In genomic region chr3:68556891-68557290, GRCm38 (mm10) we compare ENCODE assay signal across 30 mouse cellular contexts.
DNase-seq lines count a peak whose midpoint lies in the region; ATAC-seq and TF ChIP-seq lines count a peak whose summit lies in the region.
"Had no signal": no experiment of that assay in that cellular context is flagged by ENCODE, and none has a peak within 500 bp of the region (broad histone marks: within the 10 kb centered on the region; RNA-seq: fewer than 3 reads in every experiment).

No protein-coding gene starts in this region.

- peak; percentile 65 for ATAC-seq in lung, postnatal 0 days
- ATAC-seq: forebrain, embryonic 13.5 days; intestine, embryonic 16.5 days; liver, embryonic 12.5 days; Patski had no signal

- H3K4me1 ChIP-seq in lung, postnatal 0 days (ENCODE audit: insufficient read depth, low read depth, low read length), result peaks cover 9% of the 10 kb centered on the region; the same call in 1 of the 2 replicates
- H3K4me1 ChIP-seq in bone marrow, adult 2 months (ENCODE audit: control insufficient read depth, insufficient read depth, low read length), result peaks cover 2% of the 10 kb centered on the region
- 0 out of 2 replicates have a peak, but pooled peaks cover 4% of the 10 kb centered on the region for H3K4me1 ChIP-seq in forebrain, embryonic 10.5 days
- H3K4me1 ChIP-seq: embryonic facial prominence, embryonic 15.5 days; hindbrain, embryonic 12.5 days; liver, embryonic 12.5 days; midbrain, embryonic 12.5 days had no signal

- no peak overlapping the region for H3K4me3 ChIP-seq in lung, postnatal 0 days (ENCODE audit: low read depth, low read length)
- peak overlapping the region; percentile 4 for H3K4me3 ChIP-seq in bone marrow, adult 2 months (replicated peaks; ENCODE audit: control insufficient read depth, low read depth, low read length)
- no peak overlapping the region for H3K4me3 ChIP-seq in macrophage (ENCODE audit: inconsistent target)
- H3K4me3 ChIP-seq in forebrain, embryonic 10.5 days, result no peak overlapping the region
- H3K4me3 ChIP-seq: embryonic facial prominence, embryonic 10.5 days; embryonic facial prominence, embryonic 15.5 days; forebrain, embryonic 13.5 days; heart, embryonic 15.5 days; hindbrain, embryonic 12.5 days; limb, embryonic 13.5 days; liver, embryonic 12.5 days; megakaryocyte, embryonic 14.5 days; midbrain, embryonic 12.5 days had no signal

- H3K27ac ChIP-seq in lung, postnatal 0 days (ENCODE audit: low read length), result no peak overlapping the region
- peak overlapping the region; percentile 19; the same call in 1 of the 2 replicates for H3K27ac ChIP-seq in bone marrow, adult 2 months (ENCODE audit: control insufficient read depth, insufficient read depth, low read depth, low read length, poor library complexity)
- H3K27ac ChIP-seq in macrophage, result peak overlapping the region; percentile 27
- H3K27ac ChIP-seq in forebrain, embryonic 10.5 days, result no peak overlapping the region
- H3K27ac ChIP-seq: embryonic facial prominence, embryonic 10.5 days; embryonic facial prominence, embryonic 15.5 days; forebrain, embryonic 13.5 days; heart, embryonic 15.5 days; hindbrain, embryonic 12.5 days; limb, embryonic 13.5 days; liver, embryonic 12.5 days; midbrain, embryonic 12.5 days had no signal

- TF ChIP-seq EP300 in lung, postnatal 0 days (IDR thresholded peaks at IDR 0.05), result no peak; the same call in 1 of the 2 replicates

- no peaks in the 10 kb centered on the region for H3K36me3 ChIP-seq in lung, postnatal 0 days (ENCODE audit: insufficient read depth, low read length)
- H3K36me3 ChIP-seq in macrophage (ENCODE audit: inconsistent target), result no peaks in the 10 kb centered on the region
- H3K36me3 ChIP-seq in splenic B cell, adult 2 months (ENCODE audit: control insufficient read depth, insufficient read depth, low read length, poor library complexity, severe bottlenecking), result no peaks in the 10 kb centered on the region
- no peaks in the 10 kb centered on the region for H3K36me3 ChIP-seq in forebrain, embryonic 10.5 days (replicated peaks)
- H3K36me3 ChIP-seq: embryonic facial prominence, embryonic 10.5 days; embryonic facial prominence, embryonic 15.5 days; heart, embryonic 15.5 days; hindbrain, embryonic 12.5 days; limb, embryonic 13.5 days; liver, embryonic 12.5 days; midbrain, embryonic 12.5 days had no signal

- no peaks in the 10 kb centered on the region for H3K9me3 ChIP-seq in lung, postnatal 0 days (ENCODE audit: low read length)
- no peaks in the 10 kb centered on the region for H3K9me3 ChIP-seq in forebrain, embryonic 10.5 days
- H3K9me3 ChIP-seq: embryonic facial prominence, embryonic 10.5 days; embryonic facial prominence, embryonic 15.5 days; forebrain, embryonic 13.5 days; heart, embryonic 15.5 days; hindbrain, embryonic 12.5 days; limb, embryonic 13.5 days; liver, embryonic 12.5 days; megakaryocyte, embryonic 14.5 days; midbrain, embryonic 12.5 days had no signal

- WGBS in lung, postnatal 0 days, result 65% methylated on average over 9 of the region's 9 CpGs
- 38% methylated on average over 9 of the region's 9 CpGs for WGBS in bone marrow, adult 2 months
- WGBS in macrophage (ENCODE audit: missing documents), result 9% methylated on average over 9 of the region's 9 CpGs
- WGBS in forebrain, embryonic 10.5 days, result 91% methylated on average over 9 of the region's 9 CpGs

- H3K27me3 ChIP-seq in lung, postnatal 0 days (replicated peaks; ENCODE audit: insufficient read depth, low read length), result no peaks in the 10 kb centered on the region
- H3K27me3 ChIP-seq in splenic B cell, adult 2 months (ENCODE audit: control insufficient read depth, insufficient read depth, low read length, poor library complexity, severe bottlenecking), result no peaks in the 10 kb centered on the region
- H3K27me3 ChIP-seq in forebrain, embryonic 10.5 days (ENCODE audit: poor library complexity, severe bottlenecking), result no peaks in the 10 kb centered on the region
- H3K27me3 ChIP-seq: embryonic facial prominence, embryonic 15.5 days; forebrain, embryonic 13.5 days; heart, embryonic 15.5 days; hindbrain, embryonic 12.5 days; liver, embryonic 12.5 days; midbrain, embryonic 12.5 days; Patski had no signal

- no peak for TF ChIP-seq CTCF in lung, postnatal 0 days (IDR thresholded peaks at IDR 0.05)
- TF ChIP-seq CTCF in bone marrow, adult 2 months (IDR thresholded peaks at IDR 0.05; ENCODE audit: control insufficient read depth, insufficient read depth, low read length), result no peak

- DNase-seq in lung, postnatal 0 days (ENCODE audit: low spot score), result peak; percentile 76
- no peak for DNase-seq in lung, postnatal 25 days (ENCODE audit: low spot score)
- DNase-seq in splenic B cell, adult 2 months (ENCODE audit: low read depth, low spot score), result peak; percentile 2
- no peak for DNase-seq in testis, postnatal 10 days (ENCODE audit: low spot score)
- no peak for DNase-seq in forebrain, embryonic 10.5 days (ENCODE audit: extremely low spot score, low spot score)
- DNase-seq in adrenal gland, adult (ENCODE audit: inconsistent age in 2 of 2, low spot score in 1 of 2), result no peak
- DNase-seq: adrenal gland, postnatal 25 days; B cell, adult 2 months; cerebellum, adult 18-20 months; cerebellum, postnatal 10 days; gastrocnemius, postnatal 10 days; kidney, adult 9 months; kidney, postnatal 10 days; lung, embryonic 14.5 days; right cerebral cortex, postnatal 25 days; thymus, adult 18-20 months; thymus, postnatal 25 days had no signal

- TF ChIP-seq POLR2A in bone marrow, adult 2 months (IDR thresholded peaks at IDR 0.05; ENCODE audit: borderline replicate concordance, control insufficient read depth, low read depth, low read length), result no peak

- no peaks in the 10 kb centered on the region for H3K79me2 ChIP-seq in macrophage (ENCODE audit: inconsistent target)

- no peak overlapping the region for H3K4me2 ChIP-seq in lung, postnatal 0 days (replicated peaks; ENCODE audit: low read depth, low read length)
- H3K4me2 ChIP-seq: embryonic facial prominence, embryonic 15.5 days; forebrain, embryonic 13.5 days; heart, embryonic 15.5 days; hindbrain, embryonic 12.5 days; limb, embryonic 13.5 days; liver, embryonic 12.5 days; lung, embryonic 14.5 days; midbrain, embryonic 12.5 days had no signal

- no peak overlapping the region for H3K9ac ChIP-seq in lung, postnatal 0 days (replicated peaks; ENCODE audit: low read depth)
- H3K9ac ChIP-seq: embryonic facial prominence, embryonic 15.5 days; forebrain, embryonic 13.5 days; heart, embryonic 15.5 days; hindbrain, embryonic 12.5 days; limb, embryonic 13.5 days; liver, embryonic 12.5 days; lung, embryonic 14.5 days; midbrain, embryonic 12.5 days had no signal

Comparison
In these comparisons a context has a peak if more than half of its experiments do, and no peak if none do; other contexts are left out.
1. DNase-seq: peak in lung, postnatal 0 days (single experiment) and splenic B cell, adult 2 months (single experiment); none in lung, postnatal 25 days (single experiment), testis, postnatal 10 days (single experiment), forebrain, embryonic 10.5 days (single experiment) and adrenal gland, adult (0 of 2).
2. H3K27ac ChIP-seq: peak in bone marrow, adult 2 months (single experiment) and macrophage (single experiment); none in lung, postnatal 0 days (single experiment) and forebrain, embryonic 10.5 days (single experiment).